Mouse (Mus musculus): ENCODE results near the gene Zbtb22. TPM values are rescaled to one million over a fixed set of nuclear protein-coding genes. Genes with fewer than 3 reads are reported as not detected.
"Not testable (repeated sequence)": the region's sequence is repeated elsewhere in the genome, so short reads cannot be mapped to it uniquely, and the experiment has no call there.

Zbtb22 gene
- polyA plus RNA-seq, 1 experiment from 2014 or later = 17.1 TPM

GRCm38 (mm10) chr17:33940981-33941380 lies 25.3 kb downstream of the Zbtb22 start:
- H3K9me3 ChIP-seq = no peaks in the 10 kb centered on the region
- H3K27ac ChIP-seq (replicated peaks) = 0 out of 2 replicates have a peak overlapping the region, but pooled peaks have one; percentile 57
- peak; percentile 14; the same call in 1 of the 2 replicates for ATAC-seq (ENCODE audit: low FRiP score, low read depth)
- peak overlapping the region; percentile 85 for H3K4me3 ChIP-seq
- 2% methylated on average over 26 of the region's 26 CpGs for WGBS
- peaks cover 23% of the 10 kb centered on the region for H3K4me1 ChIP-seq (replicated peaks)
- H3K9ac ChIP-seq = peak overlapping the region; percentile 80
- H3K36me3 ChIP-seq = peaks cover 28% of the 10 kb centered on the region
- no peaks in the 10 kb centered on the region for H3K27me3 ChIP-seq
- peak overlapping the region; percentile 97 for H3K4me2 ChIP-seq

- Histone ChIP-seq H3K4me1 (replicated peaks) (peaks cover 23% of the 10 kb centered on the region), H3K4me3 (peak overlapping the region; percentile 85), H3K36me3 (peaks cover 32% of the 10 kb centered on the region), H3K9me3 (no peaks in the 10 kb centered on the region), H3K9ac (peak overlapping the region; percentile 80), H3K27ac (replicated peaks) (no peak overlapping the region), H3K4me2 (peak overlapping the region; percentile 97), H3K27me3 (no peaks in the 10 kb centered on the region)
- WGBS = 66% methylated on average over 19 of the region's 19 CpGs
- ATAC-seq (ENCODE audit: low FRiP score, low read depth) = no peak
Observed at GRCm38 (mm10) chr17:33941381-33941780, 25.7 kb downstream of the Zbtb22 start.

GRCm38 (mm10) chr17:33943454-33943853 lies 27.8 kb downstream of the Zbtb22 start:
- Histone ChIP-seq H3K27ac (replicated peaks) (no peak overlapping the region), H3K9ac (no peak overlapping the region), H3K4me3 (no peak overlapping the region), H3K4me1 (replicated peaks) (peaks cover 23% of the 10 kb centered on the region), H3K27me3 (no peaks in the 10 kb centered on the region), H3K4me2 (no peak overlapping the region), H3K36me3 (peaks cover 34% of the 10 kb centered on the region), H3K9me3 (no peaks in the 10 kb centered on the region)
- no peak for ATAC-seq (ENCODE audit: low FRiP score, low read depth)
- whole genome bisulfite sequencing = 96% methylated on average over 15 of the region's 15 CpGs

GRCm38 (mm10) chr17:33947430-33948089 lies 31.9 kb downstream of the Zbtb22 start:
- H3K4me1 ChIP-seq (replicated peaks) = peaks cover 37% of the 10 kb centered on the region
- no peaks in the 10 kb centered on the region for H3K9me3 ChIP-seq
- 95% methylated on average over 10 of the region's 10 CpGs for WGBS
- H3K4me3 ChIP-seq = no peak overlapping the region
- H3K4me2 ChIP-seq = no peak overlapping the region
- H3K36me3 ChIP-seq = peaks cover 50% of the 10 kb centered on the region
- H3K9ac ChIP-seq = no peak overlapping the region
- no peaks in the 10 kb centered on the region for H3K27me3 ChIP-seq
- no peak for ATAC-seq (ENCODE audit: low FRiP score, low read depth)
- H3K27ac ChIP-seq (replicated peaks) = no peak overlapping the region

GRCm38 (mm10) chr17:33948090-33948904 lies 32.6 kb downstream of the Zbtb22 start:
- no peaks in the 10 kb centered on the region for H3K9me3 ChIP-seq
- no peak overlapping the region for H3K9ac ChIP-seq
- H3K4me2 ChIP-seq = no peak overlapping the region
- H3K27me3 ChIP-seq = no peaks in the 10 kb centered on the region
- no peak for ATAC-seq (ENCODE audit: low FRiP score, low read depth)
- WGBS = 88% methylated on average over 22 of the region's 22 CpGs
- no peak overlapping the region for H3K27ac ChIP-seq (replicated peaks)
- H3K4me1 ChIP-seq (replicated peaks) = peaks cover 45% of the 10 kb centered on the region
- H3K36me3 ChIP-seq = peaks cover 57% of the 10 kb centered on the region
- no peak overlapping the region for H3K4me3 ChIP-seq

- Histone ChIP-seq H3K9ac (no peak overlapping the region), H3K27me3 (no peaks in the 10 kb centered on the region)
Observed at GRCm38 (mm10) chr17:33948905-33949537, 33.3 kb downstream of the Zbtb22 start.

GRCm38 (mm10) chr17:33950131-33950625 lies 34.5 kb downstream of the Zbtb22 start:
- Histone ChIP-seq H3K27ac (replicated peaks) (peak overlapping the region; percentile 91), H3K36me3 (peaks cover 51% of the 10 kb centered on the region), H3K9ac (peak overlapping the region; percentile 61), H3K4me3 (peak overlapping the region; percentile 49), H3K27me3 (no peaks in the 10 kb centered on the region), H3K4me2 (peak overlapping the region; percentile 83), H3K4me1 (replicated peaks) (peaks cover 61% of the 10 kb centered on the region), H3K9me3 (no peaks in the 10 kb centered on the region)
- no peak; the same call in 1 of the 2 replicates for ATAC-seq (ENCODE audit: low FRiP score, low read depth)
- 78% methylated on average over 10 of the region's 10 CpGs for WGBS

More at GRCm38 (mm10) chr17:33948905-33949537, 33.3 kb downstream of the Zbtb22 start:
- peaks cover 52% of the 10 kb centered on the region for H3K4me1 ChIP-seq (replicated peaks)
- H3K4me3 ChIP-seq = no peak overlapping the region; the same call in 1 of the 2 replicates
- peaks cover 58% of the 10 kb centered on the region for H3K36me3 ChIP-seq
- no peak overlapping the region for H3K4me2 ChIP-seq
- H3K27ac ChIP-seq (replicated peaks) = no peak overlapping the region
- no peak for ATAC-seq (ENCODE audit: low FRiP score, low read depth)
- 91% methylated on average over 19 of the region's 19 CpGs for WGBS
- H3K9me3 ChIP-seq = no peaks in the 10 kb centered on the region

GRCm38 (mm10) chr17:33951021-33951946 lies 35.6 kb downstream of the Zbtb22 start, which contains the start of gene B3galt4:
Gene B3galt4, minus strand, starts transcription at chr17:33951488.
- peak within 1 kb of the TSS; percentile 61 for H3K9ac ChIP-seq
- peak within 1 kb of the TSS; percentile 49 for H3K4me3 ChIP-seq
- peak within 1 kb of the TSS; percentile 91 for H3K27ac ChIP-seq (replicated peaks)
- peak within 1 kb of the TSS; percentile 83 for H3K4me2 ChIP-seq
- WGBS = under 1% methylated on average over 43 of the region's 45 CpGs
- ATAC-seq (ENCODE audit: low FRiP score, low read depth) = peak; percentile 79
- no peaks in the 10 kb centered on the region for H3K27me3 ChIP-seq
- peaks cover 40% of the 10 kb centered on the region for H3K36me3 ChIP-seq
- peaks cover 62% of the 10 kb centered on the region for H3K4me1 ChIP-seq (replicated peaks)
- H3K9me3 ChIP-seq = no peaks in the 10 kb centered on the region

- Histone ChIP-seq H3K4me3 (peak overlapping the region; percentile 49), H3K27ac (replicated peaks) (peak overlapping the region; percentile 91; the same call in 1 of the 2 replicates), H3K36me3 (peaks cover 36% of the 10 kb centered on the region), H3K9ac (peak overlapping the region; percentile 61; the same call in 1 of the 2 replicates), H3K4me2 (peak overlapping the region; percentile 83), H3K4me1 (replicated peaks) (peaks cover 69% of the 10 kb centered on the region)
- H3K9me3 ChIP-seq; ATAC-seq (ENCODE audit: low FRiP score, low read depth); H3K27me3 ChIP-seq: not testable (repeated sequence)
- 79% methylated on average over 13 of the region's 13 CpGs for WGBS
Observed at GRCm38 (mm10) chr17:33952015-33952414, 36.3 kb downstream of the Zbtb22 start.

GRCm38 (mm10) chr17:33952879-33953278 lies 37.2 kb downstream of the Zbtb22 start:
- Histone ChIP-seq H3K4me1 (replicated peaks) (peaks cover 70% of the 10 kb centered on the region), H3K4me2 (no peak overlapping the region), H3K27ac (replicated peaks) (no peak overlapping the region), H3K36me3 (peaks cover 30% of the 10 kb centered on the region), H3K4me3 (no peak overlapping the region), H3K9ac (no peak overlapping the region), H3K9me3 (no peaks in the 10 kb centered on the region), H3K27me3 (no peaks in the 10 kb centered on the region)
- ATAC-seq (ENCODE audit: low FRiP score, low read depth) = no peak
- 82% methylated on average over 4 of the region's 4 CpGs for WGBS

GRCm38 (mm10) chr17:33953310-33953709 lies 37.6 kb downstream of the Zbtb22 start:
- WGBS = 86% methylated on average over 3 of the region's 3 CpGs

More at GRCm38 (mm10) chr17:33953310-33953709, 37.6 kb downstream of the Zbtb22 start:
- H3K9ac ChIP-seq = no peak overlapping the region
- peaks cover 27% of the 10 kb centered on the region for H3K36me3 ChIP-seq
- no peaks in the 10 kb centered on the region for H3K9me3 ChIP-seq
- H3K4me2 ChIP-seq = no peak overlapping the region
- ATAC-seq (ENCODE audit: low FRiP score, low read depth) = no peak
- H3K4me1 ChIP-seq (replicated peaks) = peaks cover 70% of the 10 kb centered on the region
- H3K4me3 ChIP-seq = no peak overlapping the region
- H3K27me3 ChIP-seq = no peaks in the 10 kb centered on the region
- no peak overlapping the region for H3K27ac ChIP-seq (replicated peaks)

Measured in hindbrain, embryonic 15.5 days (tissue).